Mouse (Mus musculus): ENCODE data around the gene Dmrtb1. TPM values are rescaled to one million over a fixed set of nuclear protein-coding genes. Genes with fewer than 3 reads are reported as not detected.
A peak's percentile ranks its signal among the peaks of the same experiment; 100 is the strongest.

Gene Dmrtb1
- total RNA-seq, 2 experiments from 2014 or later, result 0.62 to 0.68 TPM

GRCm38 (mm10) chr4:107680311-107681098 lies 3.5 kb downstream of the Dmrtb1 start:
- no peak for DNase-seq

GRCm38 (mm10) chr4:107675645-107676044 lies 8.4 kb downstream of the Dmrtb1 start:
- no peak for DNase-seq

GRCm38 (mm10) chr4:107674322-107674644 lies 9.7 kb downstream of the Dmrtb1 start:
- DNase-seq, result no peak

- DNase-seq, result peak; percentile 78 to 79
Measured at GRCm38 (mm10) chr4:107673638-107674321, 10.2 kb downstream of the Dmrtb1 start.

- peak; percentile 62 to 75 for DNase-seq
Measured at GRCm38 (mm10) chr4:107670731-107671130, 13.3 kb downstream of the Dmrtb1 start.

- no peak for DNase-seq
Measured at GRCm38 (mm10) chr4:107668514-107668913, 15.5 kb downstream of the Dmrtb1 start.

- no peak for DNase-seq
Measured at GRCm38 (mm10) chr4:107660649-107661048, 23.4 kb downstream of the Dmrtb1 start.

GRCm38 (mm10) chr4:107653280-107653643 lies 30.8 kb downstream of the Dmrtb1 start:
- DNase-seq, result no peak

GRCm38 (mm10) chr4:107652598-107653279 lies 31.3 kb downstream of the Dmrtb1 start:
- DNase-seq, result peak; percentile 78 to 82

GRCm38 (mm10) chr4:107651021-107651496 lies 33.0 kb downstream of the Dmrtb1 start:
- DNase-seq, result no peak

GRCm38 (mm10) chr4:107648959-107649485 lies 35.0 kb downstream of the Dmrtb1 start:
- no peak for DNase-seq

- no peak for DNase-seq
Measured at GRCm38 (mm10) chr4:107641624-107642023, 42.4 kb downstream of the Dmrtb1 start.

- DNase-seq, result no peak
Measured at GRCm38 (mm10) chr4:107638303-107638702, 45.7 kb downstream of the Dmrtb1 start.

GRCm38 (mm10) chr4:107637670-107638069 lies 46.4 kb downstream of the Dmrtb1 start:
- DNase-seq, result no peak

GRCm38 (mm10) chr4:107636099-107636498 lies 47.9 kb downstream of the Dmrtb1 start:
- no peak for DNase-seq

GRCm38 (mm10) chr4:107634631-107635030 lies 49.4 kb downstream of the Dmrtb1 start:
- no peak for DNase-seq

- no peak for DNase-seq
Measured at GRCm38 (mm10) chr4:107628921-107629411, 55.1 kb downstream of the Dmrtb1 start.

- no peak for DNase-seq
Measured at GRCm38 (mm10) chr4:107628226-107628625, 55.8 kb downstream of the Dmrtb1 start.
